Mouse (Mus musculus) heart, embryonic 13.5 days (tissue): ENCODE measurements around the gene Crtc3. TPM values are rescaled to one million over a fixed set of nuclear protein-coding genes. Genes with fewer than 3 reads are reported as not detected.

Source experiments
- ATAC-seq: fragments of 200-750 bp; cut with Nextera tagmentation; 2 replicates; pipeline ENCODE4 v1.8.0; 2017; ENCODE audit warnings: moderate TSS enrichment; ENCODE audit not compliant: insufficient number of reproducible peaks, low FRiP score, low TSS enrichment; ENCODE audit errors: extremely low read depth
- H3K27ac ChIP-seq: fragments of 300-500 bp; sonication (generic); replicated peaks from 2 replicates; pipeline ENCODE4 v1.5.1; 2015; ENCODE audit warnings: moderate library complexity, mild to moderate bottlenecking, inconsistent platforms
- H3K27me3 ChIP-seq: fragments of 300-500 bp; sonication (generic); replicated peaks from 2 replicates; pipeline ENCODE4 v1.6.1; 2015; ENCODE audit warnings: mild to moderate bottlenecking, inconsistent platforms
- H3K36me3 ChIP-seq: fragments of 300-500 bp; sonication (generic); 2 replicates; pipeline ENCODE4 v1.6.1; 2015; ENCODE audit warnings: mild to moderate bottlenecking, inconsistent platforms
- H3K4me1 ChIP-seq: fragments of 300-500 bp; sonication (generic); 2 replicates; pipeline ENCODE4 v1.6.1; 2015; ENCODE audit warnings: inconsistent platforms
- H3K4me2 ChIP-seq: fragments of 300-500 bp; sonication (generic); 2 replicates; pipeline ENCODE4 v1.6.1; 2015; ENCODE audit warnings: inconsistent platforms, mild to moderate bottlenecking, moderate library complexity
- H3K4me3 ChIP-seq: fragments of 300-500 bp; sonication (generic); 2 replicates; pipeline ENCODE4 v1.5.1; 2015; ENCODE audit warnings: moderate library complexity, mild to moderate bottlenecking, inconsistent platforms
- H3K9ac ChIP-seq: fragments of 300-500 bp; sonication (generic); 2 replicates; pipeline ENCODE4 v1.6.1; 2015; ENCODE audit warnings: inconsistent platforms, mild to moderate bottlenecking, moderate library complexity
- H3K9me3 ChIP-seq: fragments of 300-500 bp; sonication (generic); 2 replicates; pipeline ENCODE4 v1.6.1; 2016; ENCODE audit warnings: inconsistent platforms
- WGBS: fragments of 180-500 bp; shearing (Covaris S2); methylation state at CpG from one replicate; pipeline ENCODE4 v1.1.7; 2015; ENCODE audit warnings: mixed read lengths; 5-methylcytosine and 5-hydroxymethylcytosine counted together
- polyA plus RNA-seq: library from polyadenylated mRNA; unstranded; fragments of >200 nt; fragmentation: Nextera tagmentation; extraction: Ambion mirVana; gene quantifications from 2 replicates; pipeline ENCODE4 v1.2.1, GENCODE M21; 2015

The Crtc3 gene
- polyA plus RNA-seq, 1 experiment from 2014 or later, result 16.6 TPM

GRCm38 (mm10) chr7:80704066-80704465 lies 15.4 kb upstream of the Crtc3 start:
- no peaks in the 10 kb centered on the region for H3K27me3 ChIP-seq
- no peak overlapping the region for H3K4me3 ChIP-seq
- H3K36me3 ChIP-seq, result peaks cover 6% of the 10 kb centered on the region
- 80% methylated on average over 4 of the region's 4 CpGs for WGBS
- no peak for ATAC-seq
- H3K4me2 ChIP-seq, result no peak overlapping the region
- 0 out of 2 replicates have a peak, but pooled peaks cover 4% of the 10 kb centered on the region for H3K4me1 ChIP-seq
- H3K9me3 ChIP-seq, result no peaks in the 10 kb centered on the region
- H3K9ac ChIP-seq, result no peak overlapping the region
- H3K27ac ChIP-seq, result no peak overlapping the region

DNA sequence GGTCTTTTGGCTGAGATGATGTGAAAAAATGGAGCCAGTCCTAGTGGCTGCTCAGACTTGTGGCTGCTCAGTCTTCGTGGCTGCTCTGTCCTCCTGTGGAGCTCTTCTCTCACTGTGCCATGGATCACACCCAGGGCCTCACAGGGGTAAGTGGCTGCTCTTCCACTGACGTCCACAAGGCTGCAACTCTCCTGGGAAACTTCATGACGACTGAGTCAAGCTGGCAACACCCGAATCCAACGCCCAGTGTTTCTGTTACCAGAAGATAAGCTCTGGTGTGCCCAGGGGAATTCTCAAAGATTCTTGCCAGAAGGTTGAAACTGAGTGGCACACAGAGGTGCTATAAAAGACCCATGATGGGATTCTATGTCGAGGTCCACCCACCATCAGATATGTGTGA lies 13.8 kb upstream of the Crtc3 start:
- no peaks in the 10 kb centered on the region for H3K9me3 ChIP-seq
- H3K36me3 ChIP-seq, result no peaks in the 10 kb centered on the region; the same call in 1 of the 2 replicates
- WGBS, result 61% methylated on average over 6 of the region's 6 CpGs
- H3K9ac ChIP-seq, result no peak overlapping the region
- no peak overlapping the region for H3K4me3 ChIP-seq
- H3K27me3 ChIP-seq, result no peaks in the 10 kb centered on the region
- 0 out of 2 replicates have a peak, but pooled peaks cover 4% of the 10 kb centered on the region for H3K4me1 ChIP-seq
- H3K4me2 ChIP-seq, result no peak overlapping the region
- no peak overlapping the region for H3K27ac ChIP-seq
- ATAC-seq, result no peak

DNA sequence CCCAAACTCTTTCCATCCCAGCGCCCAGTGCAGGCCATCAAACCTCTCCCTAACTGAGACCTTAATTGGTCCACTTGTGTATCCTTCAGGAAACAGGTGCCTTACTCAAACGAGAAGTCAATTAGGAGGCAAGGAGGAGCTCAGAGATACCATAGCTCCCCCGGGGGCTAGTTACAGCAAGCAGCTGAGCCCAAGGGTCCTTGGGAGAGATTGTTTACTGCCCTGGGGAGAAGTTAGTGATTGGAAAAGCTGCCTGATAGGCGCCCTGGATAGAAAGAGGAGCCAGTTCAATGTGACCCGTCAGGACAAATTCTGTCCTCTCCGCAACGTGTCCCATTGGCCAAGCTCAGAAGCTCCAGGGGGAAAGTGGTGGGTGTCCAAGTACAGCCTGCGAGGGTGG lies 11.0 kb upstream of the Crtc3 start:
- 49% methylated on average over 8 of the region's 8 CpGs for WGBS

GRCm38 (mm10) chr7:80698940-80699339 lies 10.3 kb upstream of the Crtc3 start:
- ATAC-seq, result no peak
- no peak overlapping the region for H3K4me3 ChIP-seq
- no peak overlapping the region for H3K4me2 ChIP-seq
- 66% methylated on average over 3 of the region's 3 CpGs for WGBS
- no peaks in the 10 kb centered on the region for H3K9me3 ChIP-seq
- H3K27ac ChIP-seq, result no peak overlapping the region
- H3K4me1 ChIP-seq, result 0 out of 2 replicates have a peak, but pooled peaks cover 4% of the 10 kb centered on the region
- H3K36me3 ChIP-seq, result no peaks in the 10 kb centered on the region
- H3K27me3 ChIP-seq, result no peaks in the 10 kb centered on the region
- H3K9ac ChIP-seq, result no peak overlapping the region

More for the DNA sequence above, 11.0 kb upstream of the Crtc3 start:
- Histone ChIP-seq H3K9me3 (no peaks in the 10 kb centered on the region), H3K4me1 (0 out of 2 replicates have a peak, but pooled peaks cover 4% of the 10 kb centered on the region), H3K27ac (no peak overlapping the region), H3K27me3 (no peaks in the 10 kb centered on the region), H3K4me2 (no peak overlapping the region), H3K36me3 (no peaks in the 10 kb centered on the region), H3K4me3 (no peak overlapping the region), H3K9ac (no peak overlapping the region)
- no peak for ATAC-seq

GRCm38 (mm10) chr7:80697859-80698258 lies 9.2 kb upstream of the Crtc3 start:
- Histone ChIP-seq H3K4me2 (no peak overlapping the region), H3K9me3 (no peaks in the 10 kb centered on the region), H3K27me3 (no peaks in the 10 kb centered on the region), H3K27ac (no peak overlapping the region), H3K4me1 (0 out of 2 replicates have a peak, but pooled peaks cover 4% of the 10 kb centered on the region), H3K36me3 (no peaks in the 10 kb centered on the region), H3K9ac (no peak overlapping the region), H3K4me3 (no peak overlapping the region)
- ATAC-seq, result no peak
- 78% methylated on average over 5 of the region's 5 CpGs for WGBS

- no peaks in the 10 kb centered on the region for H3K36me3 ChIP-seq
- ATAC-seq, result no peak
Observed at GRCm38 (mm10) chr7:80696903-80697302, 8.2 kb upstream of the Crtc3 start.

DNA sequence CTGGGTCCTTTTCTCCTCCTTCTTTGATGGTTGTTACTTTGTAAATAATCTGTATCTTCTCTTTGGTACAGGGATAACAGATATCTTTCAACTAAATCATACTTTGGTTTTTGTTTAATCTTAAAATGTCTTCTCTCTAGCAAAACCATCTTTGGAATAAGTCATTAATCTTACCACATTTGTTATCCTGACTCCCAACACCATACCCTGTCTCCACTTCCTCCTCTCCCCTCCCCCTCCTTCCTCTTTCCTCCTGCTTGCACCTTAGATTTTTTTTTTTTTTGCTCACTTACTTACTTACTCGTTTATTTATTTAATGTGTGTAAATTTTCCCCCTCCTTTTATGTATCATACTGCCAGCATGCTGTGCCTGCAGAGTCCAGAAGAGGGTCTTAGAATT lies 7.7 kb upstream of the Crtc3 start:
- no peak for ATAC-seq
- no peak overlapping the region for H3K4me2 ChIP-seq
- H3K27ac ChIP-seq, result no peak overlapping the region
- WGBS, result 50% methylated on average over 1 of the region's 1 CpGs
- H3K36me3 ChIP-seq, result no peaks in the 10 kb centered on the region
- no peak overlapping the region for H3K4me3 ChIP-seq
- H3K4me1 ChIP-seq, result 0 out of 2 replicates have a peak, but pooled peaks cover 4% of the 10 kb centered on the region
- no peaks in the 10 kb centered on the region for H3K9me3 ChIP-seq
- no peaks in the 10 kb centered on the region for H3K27me3 ChIP-seq
- no peak overlapping the region for H3K9ac ChIP-seq

More at GRCm38 (mm10) chr7:80696903-80697302, 8.2 kb upstream of the Crtc3 start:
- Histone ChIP-seq H3K4me2 (no peak overlapping the region), H3K9me3 (no peaks in the 10 kb centered on the region), H3K9ac (no peak overlapping the region), H3K27ac (no peak overlapping the region), H3K4me1 (0 out of 2 replicates have a peak, but pooled peaks cover 4% of the 10 kb centered on the region), H3K4me3 (no peak overlapping the region), H3K27me3 (no peaks in the 10 kb centered on the region)
- 29% methylated on average over 4 of the region's 4 CpGs for WGBS

DNA sequence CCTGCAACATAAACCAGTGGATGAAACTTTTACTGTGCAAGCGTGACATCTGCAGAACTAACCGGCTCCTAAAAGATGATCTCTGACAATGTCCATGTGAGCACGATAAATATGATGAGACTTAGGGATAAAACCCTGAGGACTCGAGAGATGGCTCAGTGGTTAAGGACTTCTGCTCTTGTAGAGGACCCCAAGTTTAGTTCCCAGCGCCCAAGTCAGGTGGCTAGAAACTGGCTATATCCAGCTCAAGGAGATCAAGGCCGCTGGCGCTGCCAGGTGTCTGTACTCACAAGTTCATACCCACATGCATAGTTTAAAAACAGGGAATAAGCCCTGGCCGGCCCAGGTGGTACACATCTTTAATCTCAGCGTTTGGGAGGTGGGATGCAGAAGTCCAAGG lies 3.8 kb upstream of the Crtc3 start:
- 85% methylated on average over 9 of the region's 9 CpGs for WGBS
- H3K4me2 ChIP-seq, result no peak overlapping the region
- no peak overlapping the region for H3K4me3 ChIP-seq
- H3K9me3 ChIP-seq, result no peaks in the 10 kb centered on the region
- no peak overlapping the region for H3K9ac ChIP-seq
- H3K27me3 ChIP-seq, result no peaks in the 10 kb centered on the region
- no peak overlapping the region for H3K27ac ChIP-seq
- no peak for ATAC-seq
- peaks cover 13% of the 10 kb centered on the region for H3K4me1 ChIP-seq
- H3K36me3 ChIP-seq, result no peaks in the 10 kb centered on the region

- Histone ChIP-seq H3K4me3 (no peak overlapping the region), H3K4me1 (peaks cover 25% of the 10 kb centered on the region), H3K27ac (no peak overlapping the region), H3K36me3 (no peaks in the 10 kb centered on the region), H3K4me2 (no peak overlapping the region), H3K9me3 (no peaks in the 10 kb centered on the region), H3K9ac (no peak overlapping the region), H3K27me3 (no peaks in the 10 kb centered on the region)
- no peak for ATAC-seq
- WGBS, result 69% methylated on average over 6 of the region's 6 CpGs
Observed at GRCm38 (mm10) chr7:80691131-80691530, 2.5 kb upstream of the Crtc3 start.

GRCm38 (mm10) chr7:80689221-80689591 lies 529 bp upstream of the Crtc3 start:
- no peaks in the 10 kb centered on the region for H3K36me3 ChIP-seq
- ATAC-seq, result no peak

DNA sequence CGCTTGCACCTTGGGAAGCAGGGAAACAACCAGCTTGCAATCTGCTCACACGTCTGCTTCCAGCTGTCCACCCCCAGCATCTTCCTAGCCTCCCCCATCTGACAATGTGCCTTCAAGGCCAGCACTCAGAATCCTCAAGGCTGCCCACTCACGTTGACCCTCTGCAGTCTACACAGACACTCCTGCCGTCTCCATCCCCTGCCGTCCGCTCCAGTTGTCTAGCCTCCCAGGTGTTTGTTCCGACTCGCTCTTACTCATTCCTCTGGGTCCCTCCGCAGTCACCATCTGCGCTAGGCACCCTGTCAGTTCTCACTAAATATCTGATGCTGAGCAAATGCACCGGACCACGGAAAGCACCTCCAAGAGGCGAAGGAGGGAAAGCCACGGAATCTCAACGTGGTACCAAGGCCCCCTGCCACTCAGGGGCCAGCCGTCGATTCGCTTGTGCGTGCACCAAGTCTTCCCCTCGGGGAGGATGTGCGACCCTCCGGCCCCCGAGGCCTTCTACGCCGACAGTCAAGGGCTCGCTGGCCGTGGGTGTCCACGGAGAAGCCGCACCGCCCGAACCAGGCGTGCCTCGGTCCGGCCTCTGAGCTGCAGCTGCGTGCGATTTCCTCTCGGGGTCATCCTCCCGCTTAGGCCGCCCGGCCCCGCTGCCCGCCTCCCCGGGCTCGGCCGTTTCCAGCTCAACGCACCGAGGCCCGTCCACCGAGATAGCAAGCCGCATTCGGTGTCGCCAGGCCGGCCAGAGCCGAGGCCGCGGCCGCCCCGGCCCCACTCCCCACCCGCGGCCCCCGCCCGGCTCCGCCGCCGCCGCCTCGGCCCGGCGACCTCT lies 739 bp downstream of the Crtc3 start:
- Histone ChIP-seq H3K4me1 (peaks cover 41% of the 10 kb centered on the region), H3K36me3 (no peaks in the 10 kb centered on the region), H3K9me3 (no peaks in the 10 kb centered on the region), H3K4me2 (peak overlapping the region; percentile 92), H3K27me3 (no peaks in the 10 kb centered on the region), H3K4me3 (peak overlapping the region; percentile 75), H3K9ac (peak overlapping the region; percentile 96), H3K27ac (peak overlapping the region; percentile 94)
- peak; percentile 18; the same call in 1 of the 2 replicates for ATAC-seq
- 1% methylated on average over 69 of the region's 69 CpGs for WGBS

More at GRCm38 (mm10) chr7:80689221-80689591, 529 bp upstream of the Crtc3 start:
- H3K4me3 ChIP-seq, result peak overlapping the region; percentile 75
- peaks cover 38% of the 10 kb centered on the region for H3K4me1 ChIP-seq
- 25% methylated on average over 10 of the region's 10 CpGs for WGBS
- H3K9me3 ChIP-seq, result no peaks in the 10 kb centered on the region
- H3K9ac ChIP-seq, result peak overlapping the region; percentile 96
- H3K27ac ChIP-seq, result peak overlapping the region; percentile 94
- H3K27me3 ChIP-seq, result no peaks in the 10 kb centered on the region
- peak overlapping the region; percentile 92 for H3K4me2 ChIP-seq

DNA sequence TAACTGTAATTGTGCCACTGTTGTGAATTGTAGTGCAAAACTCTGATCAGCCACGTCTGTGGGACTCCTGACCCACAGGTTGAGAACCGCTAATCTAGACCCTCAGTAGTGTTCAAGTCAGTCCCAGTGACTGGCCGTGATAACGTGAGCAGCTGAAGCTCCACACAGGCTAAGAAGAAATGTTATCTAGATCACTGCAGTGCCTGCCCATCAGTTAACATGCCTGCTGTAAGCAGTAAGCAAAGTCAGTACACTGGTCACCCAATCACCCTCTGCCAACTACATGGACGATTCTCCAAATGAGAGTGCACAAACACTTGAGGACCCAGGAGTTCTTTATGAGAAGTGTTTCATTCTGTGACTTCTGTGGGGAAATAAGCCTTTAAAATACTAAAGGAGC lies 3.0 kb downstream of the Crtc3 start:
- Histone ChIP-seq H3K27me3 (no peaks in the 10 kb centered on the region), H3K9me3 (no peaks in the 10 kb centered on the region), H3K36me3 (no peaks in the 10 kb centered on the region), H3K4me2 (no peak overlapping the region), H3K27ac (no peak overlapping the region), H3K4me1 (peaks cover 61% of the 10 kb centered on the region), H3K9ac (no peak overlapping the region), H3K4me3 (no peak overlapping the region)
- 59% methylated on average over 5 of the region's 5 CpGs for WGBS
- ATAC-seq, result no peak
